Mouse (Mus musculus): Measurements from ENCODE around the gene Arid3a.

Gene Arid3a

GRCm38 (mm10) chr10:79926491-79927323 is at the start of gene Arid3a:
Gene Arid3a (plus strand): TSS chr10:79927043.
- DNase-seq (ENCODE audit: low spot score) = peak; percentile 87

GRCm38 (mm10) chr10:79877174-79877573 is 49.7 kb upstream of the Arid3a start:
- peak; percentile 76 for DNase-seq (ENCODE audit: low spot score)

DNA sequence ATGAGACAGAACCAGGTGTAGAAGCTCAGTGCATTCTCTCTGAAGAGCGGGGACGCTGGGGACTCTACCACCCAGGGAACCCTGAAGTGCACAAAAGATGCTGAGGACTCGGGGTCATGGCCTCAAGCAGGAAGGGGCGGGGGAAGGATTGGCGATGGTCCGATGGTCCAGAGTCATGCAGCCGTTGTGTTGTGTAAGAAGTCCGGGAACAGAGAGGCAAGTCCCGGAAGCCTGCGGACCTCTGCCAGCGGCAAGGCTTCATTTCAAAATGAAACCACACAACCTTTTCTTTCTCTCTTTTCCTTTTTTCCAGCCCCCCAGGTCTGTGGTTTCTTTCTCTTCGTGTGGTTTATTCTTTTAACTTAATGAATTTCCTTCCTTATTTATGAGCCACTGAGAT is 49.1 kb upstream of the Arid3a start:
- peak; percentile 67 for DNase-seq (ENCODE audit: low spot score)

DNA sequence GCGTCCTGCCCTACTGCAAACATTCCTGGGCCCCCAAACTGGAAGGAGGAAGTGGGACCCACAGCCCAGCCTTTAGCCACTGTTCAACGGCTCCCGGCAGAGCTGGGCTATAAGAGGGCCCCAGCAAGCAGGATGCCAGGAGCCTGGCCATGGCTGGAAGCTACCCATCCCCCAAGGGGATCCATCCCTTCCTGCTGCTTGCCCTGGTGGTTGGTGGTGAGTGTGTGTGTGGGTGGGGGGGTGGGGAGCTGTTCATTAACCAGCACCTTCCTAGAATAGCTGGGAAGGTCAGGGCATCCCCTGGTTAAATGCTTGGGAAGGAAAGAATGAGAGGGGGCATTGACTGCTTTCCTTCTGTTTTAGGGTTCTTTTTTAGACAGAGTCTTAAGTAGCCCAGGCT is 47.3 kb upstream of the Arid3a start:
- DNase-seq (ENCODE audit: low spot score) = no peak

DNA sequence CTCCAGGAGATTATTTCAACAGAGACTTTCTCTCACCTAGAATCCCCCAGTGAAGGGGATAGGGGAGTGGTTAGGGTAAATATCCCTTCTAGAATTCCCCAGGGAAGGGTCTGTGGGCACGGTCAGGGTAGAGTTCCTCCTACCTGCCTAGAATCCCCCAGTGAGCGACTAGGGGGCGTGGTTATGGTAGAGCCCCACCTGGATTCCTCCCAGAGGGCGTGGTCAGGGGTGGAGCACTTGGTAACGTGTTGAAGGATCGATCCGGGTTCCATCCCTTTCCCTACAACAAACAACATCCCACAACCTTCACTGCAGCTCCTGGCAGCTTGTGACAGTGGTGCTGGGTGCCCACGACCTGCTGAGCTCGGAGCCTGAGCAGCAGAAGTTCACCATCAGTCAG is 46.1 kb upstream of the Arid3a start:
- no peak for DNase-seq (ENCODE audit: low spot score)

DNA sequence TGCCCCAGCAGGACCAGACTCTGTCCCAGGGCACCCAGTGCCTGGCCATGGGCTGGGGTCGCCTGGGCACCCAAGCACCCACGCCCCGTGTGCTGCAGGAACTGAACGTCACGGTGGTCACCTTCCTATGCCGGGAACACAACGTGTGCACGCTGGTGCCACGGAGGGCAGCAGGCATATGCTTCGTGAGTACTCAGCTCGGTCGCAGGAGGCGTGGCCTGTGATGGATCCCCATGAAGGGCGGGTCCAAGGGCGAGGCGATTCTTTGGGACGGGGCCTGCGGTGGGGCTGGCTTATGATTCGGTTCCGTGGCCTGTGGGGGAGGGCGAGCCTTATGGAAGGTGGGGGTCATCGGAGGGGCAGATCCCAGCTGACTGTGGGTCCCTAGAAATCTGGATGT is 44.9 kb upstream of the Arid3a start:
- DNase-seq (ENCODE audit: low spot score) = no peak

- peak; percentile 98 for DNase-seq (ENCODE audit: low spot score)
These were observed 43.4 kb upstream of the Arid3a start for GRCm38 (mm10) chr10:79883297-79884084.

DNA sequence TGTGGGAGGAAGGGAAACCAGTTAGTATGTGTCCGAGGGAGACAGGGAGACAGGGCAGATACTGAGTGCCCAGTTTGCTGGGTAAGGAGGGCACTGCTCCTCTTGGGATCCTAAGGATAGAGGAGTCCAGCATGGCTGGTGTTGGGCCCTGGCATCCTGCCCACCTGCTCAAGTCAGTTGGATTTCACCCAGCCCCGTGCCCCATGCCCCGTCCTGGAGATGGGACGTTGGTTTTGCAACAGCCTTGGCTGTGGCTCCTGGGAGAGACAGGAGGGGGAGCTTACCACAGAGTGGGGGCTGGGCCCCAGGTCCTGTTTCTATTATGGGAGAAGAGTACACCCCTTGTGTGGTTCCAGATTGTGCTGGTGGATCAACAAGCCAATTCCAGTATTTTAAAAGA is 42.4 kb upstream of the Arid3a start:
- DNase-seq (ENCODE audit: low spot score) = peak; percentile 98

DNA sequence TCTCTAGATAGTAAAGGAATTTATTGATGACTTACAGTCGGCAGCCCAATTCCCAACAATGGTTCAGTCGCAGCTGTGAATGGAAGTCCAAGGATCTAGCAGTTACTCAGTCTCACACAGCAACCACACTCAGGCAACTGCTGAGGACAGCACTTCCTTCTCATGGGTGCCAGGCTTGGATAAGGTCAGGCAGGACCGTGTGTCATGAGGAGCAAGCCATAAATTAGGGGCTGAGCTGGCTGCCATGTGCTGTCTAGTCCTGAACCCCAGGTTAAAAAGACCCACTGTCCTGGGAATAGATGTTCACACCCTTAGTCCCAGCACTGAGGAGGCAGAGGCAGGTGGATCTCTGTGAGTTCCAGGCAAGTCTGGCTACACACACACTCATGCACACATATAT is 41.9 kb upstream of the Arid3a start:
- DNase-seq (ENCODE audit: low spot score) = peak; percentile 59

GRCm38 (mm10) chr10:79886054-79886453 is 40.8 kb upstream of the Arid3a start, which contains the start of gene Elane:
Gene Elane (plus strand): TSS chr10:79886247.
- no peak for DNase-seq (ENCODE audit: low spot score)

DNA sequence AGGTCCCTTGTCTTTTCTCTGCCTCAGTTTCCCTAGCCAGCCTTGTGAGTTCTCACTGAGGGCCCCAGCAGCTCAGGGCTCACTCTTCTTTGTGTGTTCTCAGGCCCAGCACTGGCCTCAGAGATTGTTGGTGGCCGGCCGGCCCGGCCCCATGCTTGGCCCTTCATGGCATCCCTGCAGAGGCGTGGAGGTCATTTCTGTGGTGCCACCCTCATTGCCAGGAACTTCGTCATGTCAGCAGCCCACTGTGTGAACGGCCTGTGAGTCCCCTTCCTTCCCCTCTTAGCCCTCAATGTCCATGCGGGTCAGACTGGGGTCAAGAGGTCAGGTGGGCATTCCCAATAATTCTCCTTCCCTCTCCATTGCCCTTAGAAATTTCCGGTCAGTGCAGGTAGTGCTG is 40.2 kb upstream of the Arid3a start:
- no peak for DNase-seq (ENCODE audit: low spot score)

DNA sequence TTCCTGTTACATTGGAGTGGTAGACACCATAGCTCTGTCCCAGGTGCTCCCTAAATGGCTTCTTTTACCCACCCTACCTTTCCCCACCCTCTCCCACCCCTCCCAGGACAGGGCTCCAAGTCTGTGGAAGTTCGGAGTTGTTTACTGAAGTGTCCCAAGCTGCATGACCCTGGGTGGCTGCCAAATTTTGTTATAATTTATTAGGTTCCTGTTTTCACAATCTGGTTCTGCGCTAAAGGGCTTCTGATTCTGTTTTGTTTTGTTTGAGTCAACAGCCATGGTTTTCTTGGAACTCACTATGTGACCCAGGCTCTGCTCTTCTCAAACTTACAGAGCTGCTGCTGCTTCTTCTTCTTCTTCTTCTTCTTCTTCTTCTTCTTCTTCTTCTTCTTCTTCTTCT is 37.5 kb upstream of the Arid3a start:
- peak; percentile 95 for DNase-seq (ENCODE audit: low spot score)

GRCm38 (mm10) chr10:79890670-79891069 is 36.2 kb upstream of the Arid3a start, which contains the start of gene Cfd:
Gene Cfd (plus strand): TSS chr10:79890853.
- DNase-seq (ENCODE audit: low spot score) = peak; percentile 85

DNA sequence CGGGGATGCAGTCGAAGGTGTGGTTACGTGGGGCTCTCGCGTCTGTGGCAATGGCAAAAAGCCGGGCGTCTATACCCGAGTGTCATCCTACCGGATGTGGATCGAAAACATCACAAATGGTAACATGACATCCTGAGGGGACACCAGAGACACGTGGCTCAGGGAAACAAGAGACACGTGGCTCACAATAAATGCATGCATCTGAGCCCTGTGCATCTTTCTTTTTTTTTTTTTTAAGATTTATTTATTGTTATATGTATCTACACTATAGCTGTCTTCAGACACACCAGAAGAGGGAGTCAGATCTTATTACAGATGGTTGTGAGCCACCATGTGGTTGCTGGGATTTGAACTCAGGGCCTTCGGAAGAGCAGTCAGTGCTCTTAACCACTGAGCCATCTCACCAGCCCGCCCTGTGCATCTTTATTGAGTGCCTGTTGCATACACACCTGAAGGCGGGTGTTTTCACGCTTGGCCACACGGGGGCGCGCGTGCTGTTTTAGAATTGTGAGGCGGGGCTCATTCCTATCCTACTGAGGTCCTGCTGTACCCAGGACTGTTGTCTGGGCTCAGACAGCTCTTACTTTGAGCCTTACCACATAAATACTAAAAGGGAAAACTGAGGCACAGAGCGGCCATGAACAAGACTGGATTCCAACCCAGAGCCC is 34.3 kb upstream of the Arid3a start:
- DNase-seq (ENCODE audit: low spot score) = peak; percentile 81

DNA sequence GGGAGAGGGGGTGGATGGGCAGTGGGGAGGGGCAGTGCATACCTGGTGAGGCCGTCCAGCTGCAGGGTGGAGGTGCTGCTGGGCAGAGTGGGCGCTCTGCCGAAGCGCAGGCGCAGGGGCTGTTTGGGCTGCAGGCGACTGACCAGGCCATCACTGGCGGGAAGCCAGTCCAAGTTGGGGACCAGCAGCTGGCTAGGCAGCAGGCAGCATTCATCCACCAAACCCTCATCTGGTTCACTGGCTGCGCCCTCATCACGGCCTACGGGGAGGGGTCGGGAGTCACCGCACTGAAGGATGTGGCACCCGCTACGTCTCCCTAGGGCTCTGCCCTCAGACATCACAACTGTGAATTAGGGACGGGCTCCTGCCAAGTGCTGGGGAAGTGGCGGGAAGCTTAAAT is 30.5 kb upstream of the Arid3a start:
- peak; percentile 59 for DNase-seq (ENCODE audit: low spot score)

GRCm38 (mm10) chr10:79896814-79897213 is 30.0 kb upstream of the Arid3a start:
- no peak for DNase-seq (ENCODE audit: low spot score)

GRCm38 (mm10) chr10:79897316-79898245 is 29.3 kb upstream of the Arid3a start:
- peak; percentile 42 for DNase-seq (ENCODE audit: low spot score)

DNA sequence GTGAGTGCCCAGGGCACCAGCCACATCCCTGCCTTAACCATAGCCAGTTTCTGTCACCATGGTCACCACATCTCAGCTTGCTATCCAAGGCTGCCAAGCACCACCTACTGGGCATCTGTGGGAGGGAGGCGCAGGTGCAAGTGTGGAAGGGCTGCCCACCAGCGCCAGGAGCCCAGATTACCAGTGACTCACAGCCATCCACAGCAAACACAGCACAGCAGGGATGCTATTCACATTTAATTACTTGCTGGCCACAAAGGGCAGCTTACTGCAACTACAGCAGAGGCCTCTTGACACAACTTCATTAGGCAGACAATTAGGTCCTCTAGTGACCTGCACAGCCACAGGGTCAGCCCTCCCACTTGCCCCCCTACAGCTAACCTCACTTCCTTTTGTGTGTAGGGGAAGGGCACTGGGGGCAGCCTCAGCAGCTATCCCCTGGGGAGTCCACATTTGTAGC is 25.9 kb upstream of the Arid3a start:
- DNase-seq (ENCODE audit: low spot score) = no peak

GRCm38 (mm10) chr10:79906712-79907111 is 20.1 kb upstream of the Arid3a start:
- DNase-seq (ENCODE audit: low spot score) = no peak

DNA sequence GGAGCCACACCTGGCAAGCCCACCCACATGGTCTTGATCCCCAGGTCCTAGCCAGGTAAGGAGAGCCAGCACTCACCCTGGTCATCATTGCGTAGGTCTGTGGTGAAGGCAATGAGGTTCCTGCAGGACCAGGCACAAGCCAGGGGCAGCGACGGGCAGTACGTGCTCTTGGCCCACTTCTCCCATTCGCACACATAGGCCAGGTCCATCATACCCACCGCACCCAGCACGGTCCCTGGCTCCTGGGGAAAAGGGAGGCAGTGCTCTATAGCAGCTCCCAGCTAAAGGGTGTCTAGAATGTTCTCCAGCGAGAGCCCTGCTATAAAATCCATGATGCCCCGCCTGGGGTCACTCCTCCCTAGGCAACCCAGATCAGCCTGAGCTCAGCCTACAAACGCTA is 19.4 kb upstream of the Arid3a start:
- DNase-seq (ENCODE audit: low spot score) = no peak
